Comparison of ENCODE assay signal across 22 mouse cellular contexts in genomic region chr6:48409726-48410343, GRCm38 (mm10). TPM values are rescaled to one million over a fixed set of nuclear protein-coding genes. Genes with fewer than 3 reads are reported as not detected.
DNase-seq lines count a peak whose midpoint lies in the region; ATAC-seq and TF ChIP-seq lines count a peak whose summit lies in the region.
"Had no signal": no experiment of that assay in that cellular context is flagged by ENCODE, and none has a peak within 500 bp of the region (broad histone marks: within the 10 kb centered on the region; RNA-seq: fewer than 3 reads in every experiment).

No protein-coding gene starts in this region.

- H3K36me3 ChIP-seq in intestine, postnatal 0 days (ENCODE audit: control insufficient read depth, insufficient read depth): peaks cover 76% of the 10 kb centered on the region
- peaks cover 13% of the 10 kb centered on the region; the same call in 1 of the 2 replicates for H3K36me3 ChIP-seq in intestine, embryonic 16.5 days (ENCODE audit: control insufficient read depth, insufficient read depth, low read length)
- H3K36me3 ChIP-seq in midbrain, embryonic 10.5 days: peaks cover 100% of the 10 kb centered on the region
- peaks cover 45% of the 10 kb centered on the region for H3K36me3 ChIP-seq in midbrain, embryonic 11.5 days (ENCODE audit: control insufficient read depth, insufficient read depth, low read length)
- H3K36me3 ChIP-seq in lung, postnatal 0 days (ENCODE audit: insufficient read depth, low read length): peaks cover 23% of the 10 kb centered on the region

- ATAC-seq in cerebellum, adult (ENCODE audit: insufficient number of reproducible peaks, low FRiP score, low TSS enrichment): no peak
- no peak for ATAC-seq in intestine, postnatal 0 days
- no peak for ATAC-seq in intestine, embryonic 16.5 days
- no peak for ATAC-seq in midbrain, embryonic 11.5 days (ENCODE audit: low FRiP score)
- ATAC-seq in lung, postnatal 0 days: no peak
- ATAC-seq: hindbrain, embryonic 16.5 days had no signal

- TF ChIP-seq EP300 in lung, postnatal 0 days (IDR thresholded peaks at IDR 0.05): no peak

- peak overlapping the region; percentile 97 for H3K27ac ChIP-seq in intestine, postnatal 0 days (ENCODE audit: low read depth, low read length)
- H3K27ac ChIP-seq in intestine, embryonic 16.5 days (ENCODE audit: low read length): no peak overlapping the region
- no peak overlapping the region for H3K27ac ChIP-seq in midbrain, embryonic 10.5 days (replicated peaks)
- H3K27ac ChIP-seq in midbrain, embryonic 11.5 days (ENCODE audit: low read depth, low read length): no peak overlapping the region
- no peak overlapping the region for H3K27ac ChIP-seq in lung, postnatal 0 days (ENCODE audit: low read length)
- H3K27ac ChIP-seq: forebrain, embryonic 10.5 days; neural tube, embryonic 15.5 days had no signal

- no peak for TF ChIP-seq CTCF in intestine, postnatal 0 days (IDR thresholded peaks at IDR 0.05; ENCODE audit: low read depth)
- TF ChIP-seq CTCF in lung, postnatal 0 days (IDR thresholded peaks at IDR 0.05): no peak

- H3K27me3 ChIP-seq in intestine, postnatal 0 days (replicated peaks; ENCODE audit: control insufficient read depth, insufficient read depth, low read length): no peaks in the 10 kb centered on the region
- H3K27me3 ChIP-seq in intestine, embryonic 16.5 days (replicated peaks; ENCODE audit: control insufficient read depth, insufficient read depth, low read length): no peaks in the 10 kb centered on the region
- no peaks in the 10 kb centered on the region for H3K27me3 ChIP-seq in midbrain, embryonic 10.5 days (ENCODE audit: low read depth, poor library complexity, severe bottlenecking)
- H3K27me3 ChIP-seq in midbrain, embryonic 11.5 days (ENCODE audit: control insufficient read depth, insufficient read depth, low read length): no peaks in the 10 kb centered on the region
- no peaks in the 10 kb centered on the region for H3K27me3 ChIP-seq in lung, postnatal 0 days (replicated peaks; ENCODE audit: insufficient read depth, low read length)
- H3K27me3 ChIP-seq: CH12.LX; embryonic facial prominence, embryonic 15.5 days; heart, embryonic 12.5 days; neural tube, embryonic 15.5 days had no signal

- peak; percentile 3 for DNase-seq in cerebellum, adult 11 months
- peak; percentile 5 for DNase-seq in midbrain, embryonic 10.5 days (ENCODE audit: low spot score)
- no peak for DNase-seq in midbrain, embryonic 11.5 days (ENCODE audit: low spot score, missing footprints)
- DNase-seq in left cerebral cortex, postnatal 25 days (ENCODE audit: low spot score in 2 of 2): no peak
- DNase-seq in lung, postnatal 0 days (ENCODE audit: low spot score): no peak
- DNase-seq: adrenal gland, adult 2 months; heart, postnatal 36 days; kidney, adult 8-10 months; lung, postnatal 36 days; midbrain, embryonic 14.5 days; right cerebral cortex, postnatal 4 days; thymus, postnatal 4 days had no signal

- no peak overlapping the region for H3K9ac ChIP-seq in intestine, postnatal 0 days (ENCODE audit: low read depth, low read length)
- no peak overlapping the region for H3K9ac ChIP-seq in intestine, embryonic 16.5 days (ENCODE audit: low read depth, low read length)
- no peak overlapping the region for H3K9ac ChIP-seq in midbrain, embryonic 11.5 days (ENCODE audit: low read length)
- H3K9ac ChIP-seq in lung, postnatal 0 days (replicated peaks; ENCODE audit: low read depth): no peak overlapping the region
- H3K9ac ChIP-seq: embryonic facial prominence, embryonic 15.5 days; heart, embryonic 12.5 days; neural tube, embryonic 15.5 days had no signal

- 89% methylated on average over 4 of the region's 4 CpGs for WGBS in intestine, postnatal 0 days
- 91% methylated on average over 4 of the region's 4 CpGs for WGBS in intestine, embryonic 16.5 days
- WGBS in midbrain, embryonic 10.5 days: 93% methylated on average over 4 of the region's 4 CpGs
- WGBS in midbrain, embryonic 11.5 days: 90% methylated on average over 4 of the region's 4 CpGs
- WGBS in lung, postnatal 0 days: 94% methylated on average over 4 of the region's 4 CpGs

- H3K9me3 ChIP-seq in intestine, postnatal 0 days (ENCODE audit: control insufficient read depth): no peaks in the 10 kb centered on the region
- no peaks in the 10 kb centered on the region for H3K9me3 ChIP-seq in intestine, embryonic 16.5 days (ENCODE audit: control insufficient read depth, low read length)
- H3K9me3 ChIP-seq in midbrain, embryonic 10.5 days (replicated peaks): no peaks in the 10 kb centered on the region
- H3K9me3 ChIP-seq in midbrain, embryonic 11.5 days (ENCODE audit: control insufficient read depth, low read length): no peaks in the 10 kb centered on the region
- H3K9me3 ChIP-seq in lung, postnatal 0 days (ENCODE audit: low read length): no peaks in the 10 kb centered on the region
- H3K9me3 ChIP-seq: embryonic facial prominence, embryonic 15.5 days; forebrain, embryonic 10.5 days; heart, embryonic 12.5 days; neural tube, embryonic 15.5 days had no signal

- peaks cover 3% of the 10 kb centered on the region; the same call in 1 of the 2 replicates for H3K4me1 ChIP-seq in intestine, postnatal 0 days (replicated peaks; ENCODE audit: control insufficient read depth, insufficient read depth, low read length)
- peaks cover 10% of the 10 kb centered on the region; the same call in 1 of the 2 replicates for H3K4me1 ChIP-seq in intestine, embryonic 16.5 days (ENCODE audit: control insufficient read depth, insufficient read depth, low read length)
- H3K4me1 ChIP-seq in midbrain, embryonic 10.5 days: no peaks in the 10 kb centered on the region
- no peaks in the 10 kb centered on the region for H3K4me1 ChIP-seq in midbrain, embryonic 11.5 days (ENCODE audit: control insufficient read depth, insufficient read depth, low read length)
- no peaks in the 10 kb centered on the region for H3K4me1 ChIP-seq in lung, postnatal 0 days (ENCODE audit: insufficient read depth, low read depth, low read length)
- H3K4me1 ChIP-seq: embryonic facial prominence, embryonic 15.5 days; forebrain, embryonic 10.5 days; neural tube, embryonic 15.5 days had no signal

- H3K4me2 ChIP-seq in intestine, postnatal 0 days (replicated peaks; ENCODE audit: low read depth): no peak overlapping the region
- H3K4me2 ChIP-seq in intestine, embryonic 16.5 days (ENCODE audit: low read depth, low read length): no peak overlapping the region
- no peak overlapping the region for H3K4me2 ChIP-seq in midbrain, embryonic 11.5 days
- H3K4me2 ChIP-seq in lung, postnatal 0 days (replicated peaks; ENCODE audit: low read depth, low read length): no peak overlapping the region
- H3K4me2 ChIP-seq: embryonic facial prominence, embryonic 15.5 days; heart, embryonic 12.5 days; neural tube, embryonic 15.5 days had no signal

- H3K4me3 ChIP-seq in intestine, postnatal 0 days (ENCODE audit: low read depth, low read length): no peak overlapping the region
- H3K4me3 ChIP-seq in intestine, embryonic 16.5 days (ENCODE audit: low read length): no peak overlapping the region
- no peak overlapping the region for H3K4me3 ChIP-seq in midbrain, embryonic 10.5 days
- H3K4me3 ChIP-seq in midbrain, embryonic 11.5 days (ENCODE audit: low read depth, low read length): no peak overlapping the region
- no peak overlapping the region for H3K4me3 ChIP-seq in lung, postnatal 0 days (ENCODE audit: low read depth, low read length)
- H3K4me3 ChIP-seq: embryonic facial prominence, embryonic 15.5 days; forebrain, embryonic 10.5 days; heart, embryonic 12.5 days; myocyte; neural tube, embryonic 15.5 days had no signal

- intact Hi-C loops in left cerebral cortex, postnatal 25 days (cut with DNase I): no loop called here

RNA-seq across cellular contexts. Expression of gene Krba1, which starts 14.4 kb away (rescaled TPM):
- polyA plus RNA-seq in intestine, postnatal 0 days (2015; fragmentation: Nextera tagmentation; extraction: Ambion mirVana): 20.0 and 20.1 TPM in 2 replicates
- 16.0 and 18.2 TPM in 2 replicates for polyA plus RNA-seq in intestine, embryonic 16.5 days (2015; fragmentation: Nextera tagmentation; extraction: Ambion mirVana)
- polyA plus RNA-seq in midbrain, embryonic 10.5 days (2016; fragmentation: Nextera tagmentation; extraction: Ambion mirVana): 20.4 and 24.4 TPM in 2 replicates
- 15.2 and 16.6 TPM in 2 replicates for polyA plus RNA-seq in midbrain, embryonic 11.5 days (2014; fragmentation: Nextera tagmentation; extraction: Ambion mirVana)
- total RNA-seq in left cerebral cortex, postnatal 25 days (2021): 10 to 100 TPM; 42.6 to 44.2 TPM
- polyA plus RNA-seq in lung, postnatal 0 days (2015; fragmentation: Nextera tagmentation; extraction: Ambion mirVana): 7.6 and 8.4 TPM in 2 replicates

RNA-seq across cellular contexts. Expression of gene Zfp467, which starts 35.8 kb away (rescaled TPM):
- 18.9 and 19.3 TPM in 2 replicates for polyA plus RNA-seq in intestine, postnatal 0 days (2015; fragmentation: Nextera tagmentation; extraction: Ambion mirVana)
- polyA plus RNA-seq in intestine, embryonic 16.5 days (2015; fragmentation: Nextera tagmentation; extraction: Ambion mirVana): 17.3 and 17.8 TPM in 2 replicates
- 10.1 and 13.6 TPM in 2 replicates for polyA plus RNA-seq in midbrain, embryonic 10.5 days (2016; fragmentation: Nextera tagmentation; extraction: Ambion mirVana)
- 12.7 and 14.3 TPM in 2 replicates for polyA plus RNA-seq in midbrain, embryonic 11.5 days (2014; fragmentation: Nextera tagmentation; extraction: Ambion mirVana)
- 10 to 100 TPM; 21.7 to 33.1 TPM for total RNA-seq in left cerebral cortex, postnatal 25 days (2021)
- polyA plus RNA-seq in lung, postnatal 0 days (2015; fragmentation: Nextera tagmentation; extraction: Ambion mirVana): 31.5 and 34.6 TPM in 2 replicates

RNA-seq across cellular contexts. Expression of gene Sspo, which starts 38.2 kb away (rescaled TPM):
- polyA plus RNA-seq in intestine, postnatal 0 days (2015; fragmentation: Nextera tagmentation; extraction: Ambion mirVana): 0.61 and 0.74 TPM in 2 replicates
- 0.38 and 0.73 TPM in 2 replicates for polyA plus RNA-seq in intestine, embryonic 16.5 days (2015; fragmentation: Nextera tagmentation; extraction: Ambion mirVana)
- polyA plus RNA-seq in midbrain, embryonic 10.5 days (2016; fragmentation: Nextera tagmentation; extraction: Ambion mirVana): 0.07 and 0.21 TPM in 2 replicates
- polyA plus RNA-seq in midbrain, embryonic 11.5 days (2014; fragmentation: Nextera tagmentation; extraction: Ambion mirVana): 0.10 and 0.23 TPM in 2 replicates
- 1 to 10 TPM in 1 of 2 experiments, under 1 TPM in 1; 0.80 to 1.2 TPM for total RNA-seq in left cerebral cortex, postnatal 25 days (2021)
- polyA plus RNA-seq in lung, postnatal 0 days (2015; fragmentation: Nextera tagmentation; extraction: Ambion mirVana): 0.31 and 0.64 TPM in 2 replicates

Comparison
In these comparisons a context has a peak if more than half of its experiments do, and no peak if none do; other contexts are left out.
1. DNase-seq: peak in cerebellum, adult 11 months (single experiment) and midbrain, embryonic 10.5 days (single experiment); none in midbrain, embryonic 11.5 days (single experiment), left cerebral cortex, postnatal 25 days (0 of 2) and lung, postnatal 0 days (single experiment).